Mouse (Mus musculus) neural tube, embryonic 15.5 days (tissue): Measurements from ENCODE around the gene Olfr1124. TPM values are rescaled to one million over a fixed set of nuclear protein-coding genes. Genes with fewer than 3 reads are reported as not detected.
"Not testable (repeated sequence)": the region's sequence is repeated elsewhere in the genome, so short reads cannot be mapped to it uniquely, and the experiment has no call there.

Source experiments
- ATAC-seq: fragments of 200-750 bp; cut with Nextera tagmentation; 2 replicates; pipeline ENCODE4 v1.8.0; 2017; ENCODE audit warnings: mild to moderate bottlenecking, moderate TSS enrichment, moderate library complexity; ENCODE audit not compliant: low FRiP score
- H3K27ac ChIP-seq: fragments of 300-500 bp; sonication (generic); replicated peaks from 2 replicates; pipeline ENCODE4 v1.5.1; 2015; ENCODE audit warnings: mild to moderate bottlenecking, inconsistent platforms
- H3K27me3 ChIP-seq: fragments of 300-500 bp; sonication (generic); replicated peaks from 2 replicates; pipeline ENCODE4 v1.6.1; 2015; ENCODE audit warnings: inconsistent platforms
- H3K36me3 ChIP-seq: fragments of 300-500 bp; sonication (generic); 2 replicates; pipeline ENCODE4 v1.6.1; 2015; ENCODE audit warnings: inconsistent platforms
- H3K4me1 ChIP-seq: fragments of 300-500 bp; sonication (generic); 2 replicates; pipeline ENCODE4 v1.6.1; 2015; ENCODE audit warnings: inconsistent platforms
- H3K4me2 ChIP-seq: fragments of 300-500 bp; sonication (generic); 2 replicates; pipeline ENCODE4 v1.6.1; 2015; ENCODE audit warnings: inconsistent platforms, mild to moderate bottlenecking, moderate library complexity
- H3K4me3 ChIP-seq: fragments of 300-500 bp; sonication (generic); replicated peaks from 2 replicates; pipeline ENCODE4 v1.5.1; 2015; ENCODE audit warnings: mild to moderate bottlenecking, inconsistent platforms
- H3K9ac ChIP-seq: fragments of 300-500 bp; sonication (generic); replicated peaks from 2 replicates; pipeline ENCODE4 v1.6.1; 2015; ENCODE audit warnings: mild to moderate bottlenecking, inconsistent platforms
- H3K9me3 ChIP-seq: fragments of 300-500 bp; sonication (generic); replicated peaks from 2 replicates; pipeline ENCODE4 v1.6.1; 2016; ENCODE audit warnings: inconsistent platforms
- WGBS: fragments of 180-500 bp; shearing (Covaris S2); methylation state at CpG from one replicate; pipeline ENCODE4 v1.1.7; 2015; ENCODE audit warnings: mixed read lengths; 5-methylcytosine and 5-hydroxymethylcytosine counted together
- polyA plus RNA-seq: library from polyadenylated mRNA; unstranded; fragments of >200 nt; fragmentation: Nextera tagmentation; extraction: Ambion mirVana; gene quantifications from 2 replicates; pipeline ENCODE4 v1.2.1, GENCODE M21; 2015

The Olfr1124 gene
- polyA plus RNA-seq, result 0.10 TPM in 1 of 2 replicates, not detected in the other

- Histone ChIP-seq H3K27ac (no peak within 1 kb of the TSS), H3K4me1 (no peaks in the 10 kb centered on the region), H3K9ac (no peak within 1 kb of the TSS), H3K4me3 (no peak within 1 kb of the TSS), H3K27me3 (no peaks in the 10 kb centered on the region), H3K9me3 (no peaks in the 10 kb centered on the region), H3K36me3 (no peaks in the 10 kb centered on the region), H3K4me2 (no peak within 1 kb of the TSS)
- WGBS, result 93% methylated on average over 1 of the region's 1 CpGs
- no peak for ATAC-seq
These were observed at the start of gene Olfr1124 for GRCm38 (mm10) chr2:87429975-87430374. TSS of gene Olfr1124 (plus strand) at chr2:87430275.

- Histone ChIP-seq H3K4me1 (no peaks in the 10 kb centered on the region), H3K27ac (no peak overlapping the region), H3K36me3 (no peaks in the 10 kb centered on the region), H3K9ac (no peak overlapping the region), H3K4me3 (no peak overlapping the region), H3K27me3 (no peaks in the 10 kb centered on the region), H3K9me3 (no peaks in the 10 kb centered on the region), H3K4me2 (no peak overlapping the region)
- WGBS, result 84% methylated on average over 2 of the region's 2 CpGs
- no peak for ATAC-seq
These were observed 46.1 kb upstream of the Olfr1124 start for GRCm38 (mm10) chr2:87383935-87384334.

DNA sequence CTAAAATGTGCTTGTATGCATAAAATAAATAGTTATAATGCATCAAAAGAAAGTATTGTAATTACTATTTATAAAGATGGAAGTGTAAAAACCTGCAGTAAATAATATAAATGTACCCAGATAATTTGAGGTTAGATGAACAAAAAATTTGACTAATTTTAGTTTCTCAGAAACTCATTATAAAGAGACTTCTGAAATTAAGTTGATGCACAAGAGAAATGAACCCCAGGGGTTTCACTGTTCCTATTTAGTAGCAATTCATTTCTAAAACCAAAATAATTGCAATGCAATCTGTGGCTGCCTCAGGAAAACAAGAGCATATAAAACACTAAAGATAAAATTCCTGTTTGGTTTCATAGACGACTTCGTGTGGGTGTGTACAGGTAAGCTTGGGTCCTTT is 44.5 kb upstream of the Olfr1124 start, which contains the start of gene Olfr1122:
TSS of gene Olfr1122 (plus strand) at position 301 of the 400 bp plus-strand sequence.
- H3K9ac ChIP-seq, result no peak within 1 kb of the TSS
- H3K4me2 ChIP-seq, result no peak within 1 kb of the TSS
- ATAC-seq, result no peak
- H3K27ac ChIP-seq, result no peak within 1 kb of the TSS
- H3K27me3 ChIP-seq, result no peaks in the 10 kb centered on the region
- no peaks in the 10 kb centered on the region for H3K36me3 ChIP-seq
- no peak within 1 kb of the TSS for H3K4me3 ChIP-seq
- no peaks in the 10 kb centered on the region for H3K4me1 ChIP-seq
- H3K9me3 ChIP-seq, result no peaks in the 10 kb centered on the region
- WGBS, result 81% methylated on average over 2 of the region's 2 CpGs

DNA sequence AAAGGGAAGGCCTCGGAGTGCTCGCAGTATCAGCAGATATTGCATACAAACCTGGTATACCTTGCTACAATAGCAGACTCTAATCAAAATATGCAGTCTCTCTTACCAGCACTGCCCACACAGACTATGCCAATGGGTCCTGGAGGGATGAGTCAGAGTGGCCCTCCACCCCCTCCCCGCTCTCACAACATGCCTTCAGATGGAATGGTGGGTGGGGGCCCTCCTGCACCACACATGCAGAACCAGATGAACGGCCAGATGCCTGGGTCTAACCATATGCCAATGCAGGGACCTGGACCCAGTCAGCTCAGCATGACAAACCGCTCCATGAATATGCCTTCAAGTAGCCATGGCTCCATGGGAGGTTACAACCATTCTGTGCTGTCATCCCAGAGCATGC is 36.5 kb upstream of the Olfr1124 start:
- not testable (repeated sequence) for H3K9ac ChIP-seq, H3K9me3 ChIP-seq, H3K4me1 ChIP-seq, H3K4me3 ChIP-seq, ATAC-seq, H3K27ac ChIP-seq, H3K36me3 ChIP-seq, H3K27me3 ChIP-seq, H3K4me2 ChIP-seq
- 97% methylated on average over 5 of the region's 5 CpGs for WGBS

- not testable (repeated sequence) for H3K9ac ChIP-seq, H3K36me3 ChIP-seq, H3K4me2 ChIP-seq, H3K4me1 ChIP-seq, H3K27ac ChIP-seq, H3K4me3 ChIP-seq, H3K9me3 ChIP-seq, H3K27me3 ChIP-seq, ATAC-seq
- WGBS, result 86% methylated on average over 7 of the region's 7 CpGs
These were observed 35.4 kb upstream of the Olfr1124 start for GRCm38 (mm10) chr2:87394686-87395085.

GRCm38 (mm10) chr2:87416335-87416734 is 13.7 kb upstream of the Olfr1124 start, which contains the start of gene Olfr1123:
TSS of gene Olfr1123 (plus strand) at chr2:87416635.
- no peak within 1 kb of the TSS for H3K4me2 ChIP-seq
- no peak within 1 kb of the TSS for H3K9ac ChIP-seq
- H3K9me3 ChIP-seq, result no peaks in the 10 kb centered on the region
- H3K27me3 ChIP-seq, result no peaks in the 10 kb centered on the region
- ATAC-seq, result no peak
- H3K4me1 ChIP-seq, result no peaks in the 10 kb centered on the region
- WGBS, result 88% methylated on average over 1 of the region's 1 CpGs
- no peak within 1 kb of the TSS for H3K4me3 ChIP-seq
- H3K27ac ChIP-seq, result no peak within 1 kb of the TSS
- no peaks in the 10 kb centered on the region for H3K36me3 ChIP-seq

DNA sequence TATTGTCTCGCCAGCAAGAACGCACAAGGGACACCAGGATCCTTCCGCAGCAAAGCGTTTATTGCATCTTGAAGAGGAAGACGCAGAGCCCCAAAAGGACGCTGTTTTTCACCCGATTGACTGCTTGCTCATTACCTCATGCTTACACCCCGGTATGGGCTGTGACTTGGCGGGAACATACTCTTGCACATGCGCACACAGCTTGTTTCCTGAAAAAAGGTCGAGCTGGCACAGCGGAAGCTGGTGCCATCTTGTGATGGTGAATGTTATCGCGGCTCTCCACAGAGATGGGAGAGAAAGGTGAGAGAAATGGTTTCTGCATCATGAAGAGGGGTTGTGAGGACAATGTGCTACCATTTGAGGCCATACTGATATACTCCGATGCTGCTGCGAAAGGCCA is 7.7 kb downstream of the Olfr1124 start:
- ATAC-seq, result no peak
- Histone ChIP-seq H3K4me3 (no peak overlapping the region), H3K4me2 (no peak overlapping the region), H3K27me3 (no peaks in the 10 kb centered on the region), H3K9ac (no peak overlapping the region), H3K36me3 (no peaks in the 10 kb centered on the region), H3K9me3 (no peaks in the 10 kb centered on the region), H3K4me1 (no peaks in the 10 kb centered on the region), H3K27ac (no peak overlapping the region)
- 93% methylated on average over 16 of the region's 16 CpGs for WGBS

DNA sequence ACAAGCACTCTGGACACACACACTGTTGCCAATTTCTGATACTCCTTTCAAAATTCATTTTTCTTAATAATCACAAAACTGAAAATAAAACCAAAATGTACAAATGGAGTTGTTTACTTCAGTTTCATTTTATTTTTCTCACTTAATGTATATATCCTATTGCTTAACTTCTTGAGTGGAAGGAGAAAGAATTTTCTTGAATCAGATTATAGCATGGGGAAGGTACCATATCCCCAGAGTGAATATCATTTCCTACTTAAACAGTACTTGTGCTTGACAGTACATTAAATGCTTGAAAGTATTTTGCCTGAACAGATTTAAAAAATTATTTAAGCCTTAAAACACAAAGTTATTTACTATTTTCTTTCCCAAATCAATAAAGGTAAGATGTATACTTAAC is 23.6 kb downstream of the Olfr1124 start, which contains the start of gene Olfr1126:
TSS of gene Olfr1126 (plus strand) at position 301 of the 400 bp plus-strand sequence.
- Histone ChIP-seq H3K27me3 (no peaks in the 10 kb centered on the region), H3K4me2 (no peak within 1 kb of the TSS)
- no peak for ATAC-seq

GRCm38 (mm10) chr2:87461769-87462168 is 31.7 kb downstream of the Olfr1124 start:
- H3K4me1 ChIP-seq, result no peaks in the 10 kb centered on the region
- no peak overlapping the region for H3K4me3 ChIP-seq
- no peaks in the 10 kb centered on the region for H3K9me3 ChIP-seq
- no peak overlapping the region for H3K27ac ChIP-seq
- no peak overlapping the region for H3K4me2 ChIP-seq
- H3K27me3 ChIP-seq, result no peaks in the 10 kb centered on the region
- H3K9ac ChIP-seq, result no peak overlapping the region
- no peaks in the 10 kb centered on the region for H3K36me3 ChIP-seq
- ATAC-seq, result no peak
- WGBS, result 97% methylated on average over 4 of the region's 4 CpGs

More for the DNA sequence above, 23.6 kb downstream of the Olfr1124 start, which contains the start of gene Olfr1126:
- no peak within 1 kb of the TSS for H3K9ac ChIP-seq
- H3K9me3 ChIP-seq, result no peaks in the 10 kb centered on the region
- no peaks in the 10 kb centered on the region for H3K4me1 ChIP-seq
- H3K4me3 ChIP-seq, result no peak within 1 kb of the TSS
- no peaks in the 10 kb centered on the region for H3K36me3 ChIP-seq
- no peak within 1 kb of the TSS for H3K27ac ChIP-seq

GRCm38 (mm10) chr2:87480207-87480606 is 50.1 kb downstream of the Olfr1124 start:
- H3K4me1 ChIP-seq, result no peaks in the 10 kb centered on the region
- H3K36me3 ChIP-seq, result no peaks in the 10 kb centered on the region
- ATAC-seq, result no peak
- H3K4me3 ChIP-seq, result no peak overlapping the region
- no peak overlapping the region for H3K27ac ChIP-seq
- no peaks in the 10 kb centered on the region for H3K27me3 ChIP-seq
- no peaks in the 10 kb centered on the region for H3K9me3 ChIP-seq
- no peak overlapping the region for H3K9ac ChIP-seq
- H3K4me2 ChIP-seq, result no peak overlapping the region

DNA sequence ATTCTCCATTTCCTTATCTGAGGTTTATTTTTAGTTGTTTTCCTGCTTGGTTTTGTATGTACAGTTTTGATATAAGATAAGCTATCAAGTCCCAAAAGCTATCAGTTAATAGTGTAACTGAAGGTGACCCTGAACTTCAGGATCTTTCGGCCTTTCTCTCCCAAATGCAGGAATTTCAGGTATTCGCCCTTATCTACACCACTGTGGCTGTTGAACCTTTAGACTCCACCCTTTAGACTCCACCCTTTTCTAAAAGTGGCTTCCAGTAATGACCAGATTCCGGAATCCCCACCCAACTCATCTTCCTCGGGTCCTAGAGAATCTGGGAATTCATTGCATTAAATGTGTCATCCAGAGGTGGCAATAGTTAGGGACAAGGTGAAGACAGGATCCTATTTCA is 51.1 kb downstream of the Olfr1124 start:
- Histone ChIP-seq H3K4me2 (no peak overlapping the region), H3K4me1 (no peaks in the 10 kb centered on the region), H3K9me3 (no peaks in the 10 kb centered on the region), H3K9ac (no peak overlapping the region), H3K27me3 (no peaks in the 10 kb centered on the region), H3K4me3 (no peak overlapping the region), H3K27ac (no peak overlapping the region), H3K36me3 (no peaks in the 10 kb centered on the region)
- no peak for ATAC-seq
- WGBS, result 85% methylated on average over 4 of the region's 4 CpGs

GRCm38 (mm10) chr2:87482276-87482675 is 52.2 kb downstream of the Olfr1124 start:
- H3K4me2 ChIP-seq, result no peak overlapping the region

More at GRCm38 (mm10) chr2:87482276-87482675, 52.2 kb downstream of the Olfr1124 start:
- H3K27ac ChIP-seq, result no peak overlapping the region
- no peaks in the 10 kb centered on the region for H3K9me3 ChIP-seq
- no peak for ATAC-seq
- no peak overlapping the region for H3K9ac ChIP-seq
- 80% methylated on average over 2 of the region's 2 CpGs for WGBS
- H3K36me3 ChIP-seq, result no peaks in the 10 kb centered on the region
- H3K27me3 ChIP-seq, result no peaks in the 10 kb centered on the region
- H3K4me3 ChIP-seq, result no peak overlapping the region
- H3K4me1 ChIP-seq, result no peaks in the 10 kb centered on the region
